Mouse (Mus musculus) neutrophil, adult 59 days (primary cell): ENCODE measurements around the gene Scgb1b15. TPM values are rescaled to one million over a fixed set of nuclear protein-coding genes. Genes with fewer than 3 reads are reported as not detected.

ENCODE experiments used
- total RNA-seq, 2 experiments: library from RNA; stranded (reverse); gene quantifications; 1 replicate in 1 of 2; 2 replicates in 1 of 2; pipeline ENCODE4 v1.2.4; 2023

Scgb1b15 gene
- not detected for total RNA-seq

GRCm38 (mm10) chr7:32836254-32836653 lies at the start of gene Scgb1b15:
TSS of gene Scgb1b15 (plus strand) at chr7:32836554.

GRCm38 (mm10) chr7:32829562-32829961 lies 6.8 kb upstream of the Scgb1b15 start, which contains the start of gene Scgb2b15:
TSS of gene Scgb2b15 (minus strand) at chr7:32829662.

Other genes starting within 250 kb of the Scgb1b15 start
- not detected for gene Scgb2b15, start 6.9 kb upstream of the Scgb1b15 start, total RNA-seq
- gene Scgb2b17, start 220.0 kb downstream of the Scgb1b15 start, total RNA-seq: not detected
- not detected for gene Scgb1b17, start 226.9 kb downstream of the Scgb1b15 start, total RNA-seq